Mouse (Mus musculus) T-helper 1 cell (primary cell): ENCODE data around the gene Scp2.
"Not testable (repeated sequence)": the region's sequence is repeated elsewhere in the genome, so short reads cannot be mapped to it uniquely, and the experiment has no call there.

Experiments
- in situ Hi-C: fragments of 300-600 bp; cut with MboI, MseI; formaldehyde crosslinking; loops from one replicate; pipeline ENCODE4 v1.15.1; 2025; ENCODE audit warnings: high pct_unique_total_duplicates

The Scp2 gene

GRCm38 (mm10) chr4:108144880-108145279 lies at the start of gene Scp2:
TSS of gene Scp2 (minus strand) at chr4:108144998.
- in situ Hi-C loops, result loop anchor here (5.0 kb wide), 1 partner anchor 32 kb away; no protein-coding TSS in a partner anchor

DNA sequence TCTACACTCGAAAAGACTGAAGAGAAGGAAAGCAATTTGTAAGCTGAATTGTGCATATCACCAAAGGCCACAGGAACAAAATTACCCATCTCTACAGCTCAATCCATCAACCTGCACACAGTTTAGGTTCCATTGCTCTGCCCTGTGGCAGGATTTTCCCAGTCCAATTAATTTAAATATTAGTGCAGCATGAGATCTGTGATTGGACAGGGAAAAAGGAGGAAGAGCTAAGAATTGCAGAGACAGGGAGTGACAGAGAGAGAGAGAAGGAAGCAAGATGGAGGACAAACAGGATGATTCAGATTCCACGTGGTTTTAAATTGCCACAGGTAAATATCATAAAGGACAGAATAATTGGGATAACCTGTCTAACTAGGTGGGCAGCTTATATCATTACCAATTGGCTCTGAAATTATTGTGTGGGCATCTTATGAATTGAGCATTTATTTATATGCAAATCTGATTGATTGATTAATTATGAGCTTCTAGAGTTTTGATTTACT lies 48.1 kb upstream of the Scp2 start:
- in situ Hi-C loops, result no loop called here

GRCm38 (mm10) chr4:108182278-108182677 lies 37.5 kb upstream of the Scp2 start:
- in situ Hi-C loops, result no loop called here

- in situ Hi-C loops, result loop anchor here (5.0 kb wide), 1 partner anchor 39 kb away; no protein-coding TSS in a partner anchor
Observed at GRCm38 (mm10) chr4:108168056-108168455, 23.3 kb upstream of the Scp2 start.

- in situ Hi-C loops, result loop anchor here (5.0 kb wide), 1 partner anchor 40 kb away; no protein-coding TSS in a partner anchor
Observed at GRCm38 (mm10) chr4:108166874-108167273, 22.1 kb upstream of the Scp2 start.

GRCm38 (mm10) chr4:108165152-108165895 lies 20.5 kb upstream of the Scp2 start, which contains the start of gene Echdc2:
TSS of gene Echdc2 (plus strand) at chr4:108165437.
- in situ Hi-C loops, result loop anchor here (5.0 kb wide), 1 partner anchor 42 kb away; no protein-coding TSS in a partner anchor

- in situ Hi-C loops, result no loop called here
Observed at GRCm38 (mm10) chr4:108163291-108163690, 18.5 kb upstream of the Scp2 start.

DNA sequence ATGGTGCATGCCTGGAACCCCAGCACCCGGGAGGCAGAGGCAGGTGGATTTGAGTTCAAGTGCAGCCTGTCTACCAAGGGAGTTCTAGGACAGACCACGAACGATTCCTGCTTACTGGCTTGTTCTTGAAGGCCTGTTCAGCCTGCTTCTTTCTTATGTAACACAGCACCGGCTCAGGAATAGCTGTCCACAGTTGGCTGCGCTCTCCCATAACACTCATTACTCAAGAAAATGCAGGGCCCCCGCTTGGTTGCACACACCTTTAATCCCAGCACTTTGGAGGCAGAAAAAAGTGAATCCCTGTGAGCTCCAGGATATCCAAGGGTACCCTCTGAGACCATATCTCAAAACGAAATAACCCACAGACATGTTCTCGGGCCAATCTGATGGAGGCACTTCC lies 17.1 kb upstream of the Scp2 start:
- in situ Hi-C loops, result no loop called here

DNA sequence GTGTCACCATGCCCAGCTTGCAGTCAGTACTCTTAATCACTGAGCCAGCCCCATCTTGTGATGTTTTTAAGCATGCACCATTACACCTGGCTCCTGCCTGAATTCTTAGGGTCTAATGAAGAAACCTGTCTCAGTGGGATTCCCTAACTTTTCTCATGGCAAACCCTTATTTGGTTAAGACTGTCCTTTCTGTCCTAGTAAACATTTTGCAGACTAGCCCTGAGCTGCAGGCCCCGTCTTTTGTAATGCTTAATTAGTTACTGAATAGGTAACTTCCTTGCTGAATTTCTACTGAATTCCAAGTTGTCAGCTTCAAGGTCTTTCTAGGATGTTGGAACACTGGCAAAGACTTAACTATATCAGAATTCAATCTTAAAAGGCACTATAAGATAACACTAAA lies 10.3 kb upstream of the Scp2 start:
- in situ Hi-C loops, result not testable (repeated sequence)

DNA sequence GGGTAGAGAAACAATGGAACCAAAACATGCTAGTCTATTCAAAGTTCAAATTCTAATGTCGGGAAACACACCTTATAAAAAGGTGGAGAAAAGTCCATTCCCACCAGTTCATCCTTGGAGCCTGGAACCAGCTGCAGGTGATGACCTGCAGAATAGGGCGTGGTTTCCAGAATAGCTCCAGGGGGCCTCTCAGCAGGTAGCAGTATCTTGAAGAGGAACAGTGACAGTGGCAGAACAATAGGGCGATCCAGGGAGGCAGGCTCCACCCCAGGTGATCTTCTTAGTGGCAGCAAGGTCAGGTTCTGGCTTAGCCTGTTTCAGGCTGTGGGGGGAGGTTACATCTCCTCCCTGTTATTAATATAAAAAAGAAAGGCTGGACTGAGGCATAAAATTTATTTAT lies 756 bp upstream of the Scp2 start:
- in situ Hi-C loops, result not testable (repeated sequence)

DNA sequence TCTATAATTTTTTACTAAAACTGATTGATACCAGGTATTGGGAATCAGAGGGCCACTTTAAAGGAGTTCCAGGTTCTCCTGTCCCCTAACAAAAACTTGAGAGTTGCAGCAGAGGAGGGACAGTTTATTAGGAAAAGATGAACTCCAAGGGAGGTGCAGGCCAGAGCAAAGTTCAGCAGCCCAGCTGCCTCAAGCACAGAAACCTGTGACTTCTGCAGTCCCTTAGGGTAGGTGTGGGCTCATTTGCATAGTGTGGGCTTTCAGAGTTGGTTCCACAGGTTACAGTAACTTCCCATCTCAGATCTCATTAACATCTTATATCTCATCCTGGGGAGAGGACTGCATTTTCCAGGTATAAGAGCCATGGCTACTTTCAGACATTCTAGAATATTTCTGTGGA lies 1.0 kb downstream of the Scp2 start:
- in situ Hi-C loops, result loop anchor here (5.0 kb wide), 1 partner anchor 34 kb away; no protein-coding TSS in a partner anchor

GRCm38 (mm10) chr4:108143178-108143577 lies 1.6 kb downstream of the Scp2 start:
- in situ Hi-C loops, result loop anchor here (5.0 kb wide), 1 partner anchor 34 kb away; no protein-coding TSS in a partner anchor

GRCm38 (mm10) chr4:108136938-108137337 lies 7.9 kb downstream of the Scp2 start:
- in situ Hi-C loops, result no loop called here

- in situ Hi-C loops, result no loop called here
Observed at GRCm38 (mm10) chr4:108130452-108130851, 14.3 kb downstream of the Scp2 start.

DNA sequence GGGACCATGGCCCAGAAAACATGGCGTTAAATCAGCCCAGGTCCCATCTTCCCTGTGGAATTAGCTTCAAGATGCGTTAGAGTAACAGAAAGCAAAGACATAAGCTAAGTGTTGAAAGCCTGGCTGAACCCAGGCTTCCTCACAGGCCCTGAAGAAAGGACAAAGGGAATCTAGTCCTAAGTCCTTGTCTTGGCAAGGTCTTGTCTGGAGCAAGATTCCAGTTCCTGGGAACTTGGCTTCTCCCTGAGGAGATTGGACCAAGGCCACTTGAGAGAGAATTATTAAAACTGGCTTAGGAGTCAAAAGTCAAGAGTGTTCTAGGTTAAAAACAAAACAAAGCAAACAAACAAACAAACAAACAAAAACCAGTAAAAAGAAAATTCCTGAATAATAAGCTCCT lies 16.5 kb downstream of the Scp2 start:
- in situ Hi-C loops, result loop anchor here (10.0 kb wide), 2 partner anchors 296 to 394 kb away; no protein-coding TSS in a partner anchor

DNA sequence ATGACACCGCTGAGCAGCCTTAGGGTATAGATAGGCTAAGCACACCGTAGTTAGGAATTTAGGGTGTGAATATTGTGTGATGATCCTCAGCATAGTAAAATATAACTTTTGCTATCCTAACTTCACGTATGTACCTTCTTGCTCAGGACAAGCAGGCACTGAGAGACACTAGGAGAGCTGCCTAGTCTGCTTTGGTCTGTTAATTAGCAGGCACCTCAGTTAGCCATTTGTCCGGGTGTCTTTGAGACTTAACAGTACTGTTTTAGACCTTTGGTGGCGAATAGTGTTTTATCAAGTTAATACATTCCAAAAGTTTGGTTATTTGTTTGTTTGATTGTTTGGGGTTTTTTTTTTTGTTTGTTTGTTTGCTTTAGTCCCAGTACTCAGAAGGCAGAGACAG lies 17.3 kb downstream of the Scp2 start:
- in situ Hi-C loops, result loop anchor here (10.0 kb wide), 2 partner anchors 297 to 393 kb away; no protein-coding TSS in a partner anchor

DNA sequence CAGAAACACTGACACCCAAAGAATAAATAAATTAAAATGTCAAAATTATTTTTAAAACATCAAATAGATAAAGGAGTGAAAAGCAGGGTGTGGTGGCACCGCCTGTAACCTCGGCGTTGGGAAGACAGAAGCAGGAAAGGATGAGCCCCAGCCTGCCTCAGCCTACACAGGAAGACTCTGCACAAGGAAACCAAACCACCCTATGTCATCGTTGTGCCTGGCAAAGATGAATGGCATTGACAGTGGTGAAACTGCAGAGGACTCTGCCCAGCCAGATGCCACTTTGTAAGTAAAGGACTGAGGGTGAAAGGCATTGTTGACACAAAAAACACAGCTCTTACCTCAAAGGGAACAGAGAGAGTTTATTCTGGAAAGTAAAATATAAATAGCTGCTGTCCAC lies 18.5 kb downstream of the Scp2 start:
- in situ Hi-C loops, result loop anchor here (10.0 kb wide), 2 partner anchors 299 to 391 kb away; no protein-coding TSS in a partner anchor

- in situ Hi-C loops, result loop anchor here (10.0 kb wide), 2 partner anchors 301 to 389 kb away; no protein-coding TSS in a partner anchor
Observed at GRCm38 (mm10) chr4:108124104-108124503, 20.7 kb downstream of the Scp2 start.

GRCm38 (mm10) chr4:108117924-108118876 lies 26.6 kb downstream of the Scp2 start:
- in situ Hi-C loops, result no loop called here

- in situ Hi-C loops, result no loop called here
Observed at GRCm38 (mm10) chr4:108117488-108117887, 27.3 kb downstream of the Scp2 start.

- in situ Hi-C loops, result no loop called here
Observed at GRCm38 (mm10) chr4:108116466-108116865, 28.3 kb downstream of the Scp2 start.

DNA sequence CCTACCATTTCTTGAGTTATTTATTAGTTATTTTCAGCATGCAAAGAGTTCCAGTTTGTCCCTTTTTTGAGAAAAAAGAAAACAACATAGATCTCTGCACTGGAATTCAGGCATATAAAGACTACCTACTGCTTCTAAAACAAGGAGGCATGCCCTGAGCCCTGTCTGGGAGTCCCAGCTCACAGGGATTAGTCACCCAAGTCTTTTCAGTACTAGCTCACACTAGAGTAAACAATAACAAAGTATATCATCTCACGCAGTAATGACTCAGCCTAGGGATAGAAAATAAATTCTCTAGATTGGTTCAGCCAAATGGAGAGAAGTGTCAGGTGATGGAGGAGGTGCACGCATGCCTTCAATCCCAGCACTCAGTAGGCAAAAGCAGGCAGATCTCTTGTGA lies 34.1 kb downstream of the Scp2 start:
- in situ Hi-C loops, result no loop called here
